Mouse (Mus musculus): ENCODE results near the gene P2rx7.

P2rx7 gene

DNA sequence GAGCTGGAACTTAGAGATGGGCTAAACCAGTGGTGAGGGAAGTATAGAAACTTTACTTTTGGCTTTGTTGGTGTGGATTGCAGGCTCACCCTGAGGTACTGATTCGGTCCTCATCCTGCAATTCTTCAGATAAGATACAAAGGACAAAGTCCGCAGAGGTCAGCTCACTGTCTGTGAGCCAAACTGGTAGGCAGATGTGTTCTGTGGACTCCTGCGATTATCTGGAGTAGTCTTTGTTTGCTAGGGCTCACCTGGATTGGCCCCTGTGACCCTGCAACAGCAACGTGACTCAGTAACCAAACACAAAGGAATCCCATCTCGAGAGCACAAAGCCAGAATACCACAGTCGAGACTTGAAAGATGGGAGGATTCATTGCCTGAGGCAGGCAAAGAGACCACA, 46.8 kb downstream of the P2rx7 start:
- in situ Hi-C loops (cut with MseI, MboI), result no loop called here

DNA sequence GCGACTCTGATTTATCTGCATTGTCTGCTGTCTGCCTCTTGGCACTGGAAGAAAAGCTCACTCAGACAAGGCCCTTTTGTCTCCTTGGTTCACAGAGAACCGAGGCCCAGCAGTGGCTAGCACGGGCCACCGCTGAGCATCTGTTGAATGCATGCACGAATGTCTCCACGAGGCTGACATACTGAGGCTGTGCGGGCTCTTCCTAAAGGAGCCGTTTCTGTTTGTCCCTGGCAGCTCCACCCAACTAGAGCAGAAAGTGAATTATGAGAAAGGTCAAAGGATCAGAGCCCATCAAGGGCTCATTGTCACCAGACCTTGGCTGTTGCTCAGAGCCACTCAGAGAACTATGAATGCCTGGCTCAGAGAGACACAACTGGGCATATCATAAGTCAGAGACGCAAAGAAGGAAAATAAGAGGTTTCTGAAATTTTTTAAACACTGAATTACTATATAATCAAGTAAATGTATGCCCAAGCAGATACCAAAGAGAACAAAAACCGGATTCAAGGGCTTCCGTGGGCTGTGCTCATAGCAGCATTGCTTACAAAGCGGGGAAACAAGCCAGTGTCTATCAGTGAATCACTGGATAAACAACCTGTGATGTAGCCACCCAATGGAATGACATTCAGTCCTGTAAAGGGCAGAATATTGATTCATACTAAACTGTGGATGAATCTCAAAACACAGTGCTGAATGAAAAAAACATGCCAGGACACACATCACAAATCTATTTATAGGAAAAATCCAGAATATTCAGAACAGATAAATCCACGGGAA, 49.9 kb downstream of the P2rx7 start:
- in situ Hi-C loops (cut with MseI, MboI), result no loop called here

DNA sequence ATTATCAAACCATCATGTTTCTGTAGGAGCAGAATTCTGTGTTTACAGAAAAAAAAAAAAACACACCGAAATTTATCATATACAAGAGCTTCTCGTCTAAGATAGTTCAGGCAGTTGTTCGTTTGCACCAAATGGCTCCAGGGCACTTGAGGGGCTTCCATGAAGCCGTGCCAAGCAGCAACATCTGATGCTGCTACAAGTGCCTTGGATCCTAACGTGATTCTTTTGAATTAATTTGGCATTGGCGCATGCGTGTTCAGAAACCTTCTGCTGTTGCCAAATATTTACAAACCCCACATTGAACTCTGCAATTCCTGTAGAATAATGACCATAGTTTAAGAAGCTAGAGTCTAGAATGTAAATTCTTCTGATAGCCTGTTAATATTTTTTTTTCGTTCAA, 51.8 kb downstream of the P2rx7 start:
- in situ Hi-C loops (cut with MseI, MboI), result no loop called here

DNA sequence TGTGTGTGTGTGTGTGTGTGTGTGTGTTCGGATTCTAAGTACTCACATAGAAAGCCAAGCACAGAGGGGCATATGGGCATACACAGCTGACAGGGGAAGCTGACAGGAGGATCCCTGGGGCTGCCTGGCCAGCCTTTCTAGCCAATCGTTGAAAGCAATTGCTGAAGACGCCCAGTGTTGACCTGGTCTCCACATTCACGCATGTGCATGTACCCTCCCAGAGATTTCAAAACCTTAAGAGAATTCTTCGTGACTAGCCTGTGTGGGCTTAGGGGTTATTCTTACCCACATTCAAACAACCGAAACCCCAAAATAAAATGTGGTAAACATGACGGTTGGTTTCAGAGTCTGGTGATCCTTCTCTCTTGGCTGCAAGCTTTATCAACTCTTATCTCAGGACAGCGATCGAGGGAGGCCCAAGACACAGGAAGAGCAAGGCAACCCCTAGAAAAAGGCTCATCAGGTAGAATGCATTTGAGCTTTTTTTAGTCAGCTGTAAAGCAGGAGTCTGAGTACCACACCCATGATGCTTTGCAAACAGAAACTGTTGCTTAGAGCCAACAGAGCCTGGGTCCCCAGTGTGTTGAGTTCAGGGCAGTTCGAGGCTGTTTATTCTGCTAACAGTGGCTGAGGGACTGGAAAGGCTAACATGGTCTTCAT, 54.5 kb downstream of the P2rx7 start:
- in situ Hi-C loops (cut with MseI, MboI), result no loop called here

DNA sequence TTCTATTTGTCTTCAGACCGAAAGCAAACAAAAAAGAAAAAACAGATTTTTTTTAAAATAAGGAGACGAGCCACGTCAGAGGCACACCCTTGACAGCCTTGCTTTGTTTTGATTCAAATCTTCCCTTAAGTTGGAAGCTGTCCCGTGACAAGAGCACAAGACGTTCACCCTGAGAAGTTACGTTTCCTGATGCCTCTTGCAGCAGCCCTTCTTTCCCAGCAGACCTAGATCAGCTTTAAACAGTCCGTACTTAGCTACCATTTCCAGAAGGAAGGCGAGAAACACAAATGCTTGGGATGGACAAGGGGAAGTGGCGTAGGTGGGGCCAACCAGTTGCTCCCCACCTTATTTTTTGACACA, 55.0 kb downstream of the P2rx7 start:
- in situ Hi-C loops (cut with MseI, MboI), result no loop called here

DNA sequence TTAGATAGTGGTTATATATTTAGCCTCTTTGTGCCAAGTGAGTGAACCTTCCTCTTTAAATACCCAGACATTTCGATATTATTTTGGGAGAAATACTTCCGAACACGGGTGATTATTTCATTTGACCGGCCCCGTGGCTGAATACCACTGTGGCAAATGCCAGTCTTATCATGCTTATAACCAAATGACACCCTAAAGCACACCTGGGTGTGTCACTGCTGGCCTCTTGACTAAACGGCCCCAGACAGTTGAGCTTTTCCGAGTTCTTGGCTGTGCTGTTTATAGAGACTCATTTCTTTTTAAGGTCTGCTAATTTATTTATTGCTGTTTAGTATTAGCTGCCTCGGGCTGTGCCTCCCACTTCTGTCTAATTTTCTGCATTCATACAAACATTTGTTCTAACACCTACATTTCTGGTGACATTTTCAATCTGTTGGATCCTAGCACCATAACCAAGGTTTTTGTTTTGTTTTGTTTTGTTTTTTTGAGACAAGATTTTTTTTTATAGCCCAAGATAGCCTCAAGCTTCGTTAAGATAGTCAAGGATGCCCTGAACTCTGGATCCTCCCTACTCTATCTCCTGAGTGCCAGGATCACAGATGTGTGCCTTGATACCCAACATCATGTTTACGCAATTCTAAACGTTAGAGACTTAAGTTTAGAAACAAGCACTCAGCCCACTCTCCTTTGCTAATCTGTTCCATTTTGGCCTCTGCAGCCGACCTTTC, 56.6 kb downstream of the P2rx7 start:
- in situ Hi-C loops (cut with MseI, MboI), result no loop called here

DNA sequence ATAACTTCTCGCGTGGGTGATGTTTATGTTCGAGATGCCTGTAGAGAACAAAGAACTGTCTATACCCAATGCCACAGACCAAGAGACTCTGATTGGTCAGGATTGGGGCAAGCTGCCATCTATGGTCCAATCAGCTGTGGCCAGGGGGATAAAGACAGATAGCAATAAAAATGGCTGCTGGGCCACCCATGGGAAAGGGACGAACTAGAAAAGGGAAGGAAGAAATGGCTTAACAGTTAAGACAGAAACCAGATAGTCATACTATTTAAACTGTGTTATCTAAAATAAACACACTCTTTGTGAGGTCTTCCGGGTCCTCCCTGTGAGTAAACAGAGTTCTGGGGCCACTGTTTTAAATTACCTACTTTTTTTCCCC, 57.1 kb downstream of the P2rx7 start:
- in situ Hi-C loops (cut with MseI, MboI), result no loop called here

DNA sequence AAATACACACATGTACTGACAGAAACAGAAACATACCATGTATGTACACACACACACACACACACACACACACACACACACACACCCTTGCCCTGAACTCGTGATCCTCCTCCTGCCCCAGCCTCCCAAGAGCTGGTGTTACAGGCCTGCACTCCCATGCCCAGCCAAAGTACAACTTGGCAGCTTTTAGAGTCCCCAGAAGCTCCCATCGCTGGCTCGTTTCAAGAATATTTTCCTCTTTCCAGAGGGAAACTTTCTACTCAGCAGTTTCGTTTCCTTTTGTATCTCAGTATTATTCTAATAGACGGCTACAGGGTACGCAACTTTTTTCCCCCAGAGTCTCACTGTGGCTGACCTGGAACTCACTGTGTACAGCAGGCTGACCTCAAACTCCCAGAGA, 58.4 kb downstream of the P2rx7 start:
- in situ Hi-C loops (cut with MseI, MboI), result no loop called here

DNA sequence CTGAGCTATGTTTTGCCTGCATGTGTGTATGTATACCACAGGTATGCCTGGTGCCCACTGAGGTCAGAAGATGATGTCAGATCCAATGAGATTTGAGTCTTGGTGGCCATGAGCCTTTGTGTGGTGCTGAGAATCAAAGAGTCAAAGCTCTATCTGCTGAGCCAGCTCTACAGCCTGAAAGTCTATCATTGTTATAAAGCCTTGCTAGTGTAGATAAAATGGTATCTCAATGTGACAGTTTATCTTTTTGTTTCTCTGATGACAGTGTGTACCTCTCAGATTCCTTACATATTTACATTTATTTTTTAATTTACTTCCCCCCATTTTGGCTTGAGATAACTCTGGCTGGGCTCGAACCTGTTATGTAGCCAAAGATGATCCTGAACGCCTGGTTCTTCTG, 59.9 kb downstream of the P2rx7 start:
- in situ Hi-C loops (cut with MseI, MboI), result no loop called here

DNA sequence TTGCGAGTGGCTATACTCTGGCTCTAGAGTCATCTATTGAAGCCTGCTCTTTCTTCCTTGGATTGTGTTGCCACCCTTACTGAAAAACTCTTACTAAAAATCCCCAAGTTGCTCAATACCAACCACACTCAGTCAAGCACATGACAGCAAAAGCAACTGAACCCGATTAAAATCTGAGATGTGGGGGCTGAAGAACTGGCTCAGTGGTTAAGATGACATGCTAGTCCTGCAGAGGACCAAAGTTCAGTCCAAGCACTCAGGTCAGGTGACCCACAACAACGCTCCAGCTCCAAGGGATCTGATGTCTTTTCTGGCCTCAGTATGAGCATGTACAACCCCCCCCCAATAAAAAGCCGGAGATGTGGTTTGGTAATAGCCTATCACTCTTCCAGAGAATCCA, 60.9 kb downstream of the P2rx7 start:
- in situ Hi-C loops (cut with MseI, MboI), result no loop called here

DNA sequence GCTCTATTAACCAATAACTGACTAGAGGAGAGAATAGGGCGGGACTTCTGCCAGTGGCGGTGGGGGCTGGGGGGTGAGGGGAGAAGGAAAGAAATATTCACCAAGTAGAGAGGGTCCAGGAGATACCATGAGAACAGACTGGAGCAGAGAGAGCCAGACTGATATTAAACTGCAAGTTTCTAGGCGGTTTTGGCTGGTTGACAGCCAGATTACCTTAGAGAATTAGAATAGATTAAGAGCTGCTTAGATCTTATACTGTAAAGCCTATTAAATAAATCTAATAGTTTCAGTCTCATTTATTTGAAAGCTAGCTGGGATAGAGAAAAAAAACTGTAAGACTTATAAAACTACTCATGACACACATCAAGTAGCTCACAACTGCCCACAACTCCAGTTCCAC, 61.5 kb downstream of the P2rx7 start:
- in situ Hi-C loops (cut with MseI, MboI), result no loop called here

DNA sequence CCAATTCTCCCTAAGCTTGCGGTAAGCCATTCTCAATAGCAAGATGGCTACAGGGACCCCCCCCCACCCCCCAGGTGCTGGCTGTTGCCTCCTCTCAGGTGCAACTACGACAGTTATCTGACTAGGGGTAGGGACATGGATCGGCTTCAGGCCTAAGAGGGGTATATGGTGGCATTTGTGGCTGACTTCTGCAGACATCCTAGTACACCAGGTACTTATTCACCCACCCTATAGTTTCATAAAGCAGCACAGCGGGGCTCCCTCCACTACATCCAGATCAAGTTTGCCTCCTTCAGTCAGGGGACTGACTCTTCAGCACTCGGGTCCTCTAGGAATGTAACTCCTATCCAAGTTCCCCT, 63.2 kb downstream of the P2rx7 start:
- in situ Hi-C loops (cut with MseI, MboI), result no loop called here

DNA sequence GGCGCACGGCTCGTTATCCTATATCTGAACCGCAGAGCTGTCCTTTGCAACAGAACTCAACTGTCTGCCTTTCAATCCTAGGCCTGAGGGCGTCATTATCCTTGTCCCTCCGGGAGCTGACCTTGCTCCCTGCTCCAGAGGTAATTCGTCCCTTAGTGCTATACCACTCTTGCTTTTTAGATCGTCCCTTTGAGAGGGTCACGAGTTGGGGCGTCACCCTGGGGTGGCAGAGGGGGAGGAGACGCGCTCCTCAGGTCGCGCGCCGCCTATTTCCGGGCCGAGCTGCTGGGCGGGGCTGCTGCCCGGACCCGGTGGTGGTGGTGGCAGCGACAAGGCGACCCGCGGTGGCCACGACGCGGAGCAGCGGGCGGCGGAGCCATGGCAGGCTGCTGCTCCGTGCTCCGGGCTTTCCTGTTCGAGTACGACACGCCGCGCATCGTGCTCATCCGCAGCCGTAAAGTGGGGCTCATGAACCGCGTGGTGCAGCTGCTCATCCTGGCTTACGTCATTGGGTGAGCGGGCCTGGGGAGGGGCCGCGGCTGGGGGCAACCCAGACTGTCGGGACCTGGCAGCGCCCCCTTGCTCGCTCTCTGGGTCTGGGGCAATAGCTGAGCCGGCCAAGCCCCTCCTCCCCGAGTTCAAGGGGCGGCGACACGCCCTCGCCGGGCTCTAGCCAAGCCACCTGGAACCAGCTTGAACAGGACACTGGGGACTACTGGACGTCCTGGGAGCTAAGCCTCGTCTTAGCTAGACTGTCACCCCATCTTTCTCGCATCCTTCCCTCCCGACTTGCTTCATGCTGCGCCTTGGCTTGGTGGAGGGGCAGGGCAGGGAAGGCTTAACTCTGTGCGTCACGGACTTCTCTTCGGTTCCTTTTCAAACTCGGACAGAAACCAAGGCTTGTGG, 63.8 kb downstream of the P2rx7 start, which contains the start of gene P2rx4:
TSS of gene P2rx4 (plus strand) at position 269 of the 906 bp plus-strand sequence.
- in situ Hi-C loops (cut with MseI, MboI), result no loop called here

DNA sequence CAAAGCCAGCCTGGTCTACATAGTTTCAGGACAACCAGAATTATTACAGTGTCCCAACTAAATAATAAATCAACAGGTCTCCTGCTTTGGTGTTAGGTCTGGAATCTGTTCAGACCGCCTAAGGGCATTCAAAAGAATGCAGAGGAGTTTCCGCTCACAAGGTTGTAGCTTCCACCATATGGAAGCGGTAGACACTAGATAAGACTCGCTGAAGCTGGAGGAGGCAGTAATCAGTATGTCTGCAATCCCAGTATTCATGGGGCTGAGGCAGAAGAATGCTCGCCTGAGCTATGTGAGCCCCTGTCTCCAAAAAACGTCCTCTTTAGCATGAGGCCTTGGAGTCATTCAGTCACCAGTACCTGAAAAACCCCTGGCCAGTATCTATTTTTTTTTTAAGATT, 65.1 kb downstream of the P2rx7 start:
- in situ Hi-C loops (cut with MseI, MboI), result no loop called here

DNA sequence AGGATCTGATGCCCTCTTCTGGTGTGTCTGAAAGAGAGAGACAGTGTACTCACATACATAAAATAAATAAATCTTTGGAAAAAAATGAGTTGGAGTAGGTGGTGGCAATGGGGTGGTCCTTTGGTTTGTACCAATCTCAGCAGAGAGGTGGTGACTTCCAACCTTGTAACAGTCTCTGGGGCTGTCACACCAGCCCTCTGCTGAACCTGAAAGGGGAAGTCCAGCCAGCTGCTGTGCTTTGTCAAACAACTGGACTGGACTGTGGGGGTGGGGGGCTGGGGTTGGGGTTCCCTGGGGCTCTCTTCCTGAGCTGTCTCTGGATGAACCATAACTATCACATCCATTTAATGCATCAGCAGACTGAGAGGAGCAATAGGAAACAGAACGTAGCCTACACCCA, 72.0 kb downstream of the P2rx7 start:
- in situ Hi-C loops (cut with MseI, MboI), result no loop called here

DNA sequence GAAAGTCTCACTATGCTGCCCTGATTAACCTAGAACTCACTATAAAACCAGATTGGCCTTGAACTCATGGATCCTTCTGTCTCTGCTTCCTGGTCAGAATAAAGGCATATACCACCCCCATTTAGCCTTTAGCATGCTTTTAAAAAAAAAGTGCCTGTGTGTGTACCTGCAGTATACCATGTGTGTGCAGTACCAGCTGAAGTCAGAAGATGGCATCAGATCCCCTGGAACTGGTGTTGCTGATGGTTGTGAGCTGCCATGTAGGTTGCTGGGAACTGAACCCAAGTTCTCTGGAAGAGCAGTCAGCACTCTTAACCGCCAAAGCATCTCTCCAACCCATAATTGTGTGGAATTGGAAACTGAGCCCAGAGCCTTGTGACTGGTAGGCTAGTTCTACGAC, 73.1 kb downstream of the P2rx7 start:
- in situ Hi-C loops (cut with MseI, MboI), result no loop called here

DNA sequence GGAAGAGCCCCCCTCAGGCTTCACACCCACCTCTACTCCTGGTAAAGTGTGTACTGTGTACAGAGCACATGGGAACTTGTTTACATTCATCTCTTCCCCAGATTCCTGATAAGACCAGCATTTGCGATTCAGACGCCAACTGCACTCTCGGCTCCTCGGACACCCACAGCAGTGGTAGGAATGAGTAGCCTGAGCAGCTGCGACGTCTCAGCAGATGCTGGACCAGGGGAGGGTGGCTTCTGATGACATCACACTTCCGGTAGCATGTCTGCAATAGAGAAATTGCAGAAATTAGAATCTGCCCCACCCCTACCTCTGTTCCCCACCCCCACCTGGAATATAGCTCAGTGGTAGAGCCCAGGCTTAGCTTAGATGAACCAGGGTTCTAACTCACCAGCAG, 74.7 kb downstream of the P2rx7 start:
- in situ Hi-C loops (cut with MseI, MboI), result no loop called here

DNA sequence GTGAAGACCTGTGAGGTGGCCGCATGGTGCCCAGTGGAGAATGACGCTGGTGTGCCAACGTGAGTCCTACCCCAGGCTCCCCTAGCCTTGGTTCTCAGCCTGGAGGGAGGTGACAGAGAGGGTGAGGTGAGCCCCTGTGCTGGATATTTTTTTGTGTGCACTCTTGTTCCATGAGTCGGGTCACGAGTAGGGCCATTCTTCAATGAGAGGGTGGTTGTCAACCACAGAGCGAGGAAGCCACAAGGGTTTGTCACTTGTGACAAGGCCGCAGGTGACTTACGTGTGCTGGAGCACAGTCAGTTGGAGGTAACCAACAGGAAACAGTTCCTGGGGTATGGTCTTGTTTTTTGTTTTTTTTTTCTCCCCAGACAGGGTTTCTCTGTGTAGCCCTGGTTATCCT, 75.5 kb downstream of the P2rx7 start:
- in situ Hi-C loops (cut with MseI, MboI), result no loop called here

DNA sequence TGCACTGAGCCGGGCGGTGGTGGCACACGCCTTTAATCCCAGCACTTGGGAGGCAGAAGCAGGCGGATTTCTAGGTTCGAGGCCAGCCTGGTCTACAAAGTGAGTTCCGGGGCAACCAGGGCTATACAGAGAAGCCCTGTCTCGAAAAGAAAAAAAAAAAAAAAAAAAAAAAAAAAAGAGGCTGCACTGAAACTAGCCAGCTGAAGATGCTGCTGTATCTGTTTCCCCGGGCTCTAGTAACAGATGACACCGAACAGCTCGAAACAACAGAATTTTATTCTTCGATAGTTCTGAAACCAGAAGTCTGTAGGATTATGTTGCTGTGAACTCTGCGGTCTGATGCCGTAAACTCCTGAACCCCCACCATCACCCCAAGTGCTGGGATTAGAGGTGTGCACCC, 81.7 kb downstream of the P2rx7 start:
- in situ Hi-C loops (cut with MseI, MboI), result no loop called here

DNA sequence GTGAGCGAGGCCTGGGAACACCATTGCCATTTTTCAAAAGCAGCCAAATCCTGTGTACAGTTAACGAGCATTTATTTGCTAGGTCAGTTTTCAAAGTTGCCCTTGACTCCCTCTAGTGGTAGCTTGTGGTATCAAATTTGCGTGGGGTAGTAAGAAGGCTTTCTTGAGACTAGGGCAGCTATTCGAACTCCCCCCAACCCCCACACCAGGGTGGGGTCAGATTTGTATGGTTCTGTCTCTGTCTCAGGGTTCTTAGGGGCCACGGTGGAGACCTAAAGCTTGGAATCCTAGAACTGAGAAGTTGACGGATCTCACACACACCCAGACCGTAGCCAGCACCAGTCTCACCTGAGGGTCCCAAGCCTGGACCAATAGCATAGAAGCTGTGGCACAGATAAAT, 82.4 kb downstream of the P2rx7 start:
- in situ Hi-C loops (cut with MseI, MboI), result no loop called here

DNA sequence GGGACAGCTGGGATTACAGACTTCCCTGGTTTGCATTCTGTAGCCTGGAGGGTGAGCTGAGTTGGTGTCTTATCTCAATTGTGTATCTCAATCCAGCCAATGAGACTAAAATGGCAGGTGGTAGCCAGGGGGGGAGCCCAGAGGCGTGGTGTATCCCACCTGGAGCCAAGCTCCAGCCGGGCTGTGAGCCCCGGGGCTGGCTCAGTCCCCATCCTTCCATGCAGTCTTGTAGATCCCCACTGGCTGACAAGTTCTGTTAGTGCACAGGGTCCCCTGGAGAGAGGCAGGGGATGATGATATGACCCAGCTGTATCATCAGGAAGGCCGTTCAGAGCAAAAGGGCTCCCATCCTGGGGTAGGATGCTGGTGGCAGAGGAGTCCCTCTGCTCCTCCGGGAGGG, 82.9 kb downstream of the P2rx7 start:
- in situ Hi-C loops (cut with MseI, MboI), result no loop called here

DNA sequence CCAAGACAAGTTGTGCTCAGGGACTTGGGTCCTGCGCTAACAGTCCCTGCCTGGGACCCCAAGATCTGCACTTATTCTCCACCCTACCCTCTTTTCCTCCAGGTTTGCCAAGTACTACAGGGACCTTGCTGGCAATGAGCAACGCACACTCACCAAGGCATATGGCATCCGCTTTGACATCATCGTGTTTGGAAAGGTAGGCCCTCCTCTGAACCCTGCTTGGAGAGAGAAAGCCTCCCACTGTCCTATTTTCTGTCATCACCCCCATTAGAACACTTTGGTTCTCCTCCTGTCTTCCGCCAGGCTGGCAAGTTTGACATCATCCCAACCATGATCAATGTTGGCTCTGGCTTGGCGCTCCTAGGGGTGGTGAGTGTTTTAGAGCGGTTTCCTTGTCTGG, 83.4 kb downstream of the P2rx7 start:
- in situ Hi-C loops (cut with MseI, MboI), result no loop called here
